Comparison of ENCODE assay signal across 27 mouse cellular contexts in genomic region chr15:77268415-77268814, GRCm38 (mm10). TPM values are rescaled to one million over a fixed set of nuclear protein-coding genes. Genes with fewer than 3 reads are reported as not detected.
DNase-seq lines count a peak whose midpoint lies in the region; ATAC-seq lines count a peak whose summit lies in the region.
"Had no signal": no experiment of that assay in that cellular context is flagged by ENCODE, and none has a peak within 500 bp of the region (broad histone marks: within the 10 kb centered on the region; RNA-seq: fewer than 3 reads in every experiment).

No protein-coding gene starts in this region.

- no peaks in the 10 kb centered on the region for H3K27me3 ChIP-seq in limb, embryonic 12.5 days
- no peaks in the 10 kb centered on the region for H3K27me3 ChIP-seq in limb, embryonic 10.5 days (ENCODE audit: low read depth, poor library complexity, severe bottlenecking)
- no peaks in the 10 kb centered on the region for H3K27me3 ChIP-seq in embryonic facial prominence, embryonic 14.5 days (replicated peaks; ENCODE audit: control insufficient read depth, insufficient read depth, low read length)
- H3K27me3 ChIP-seq: forebrain, embryonic 12.5 days; hindbrain, embryonic 13.5 days; liver, embryonic 12.5 days; midbrain, embryonic 12.5 days; neural tube, embryonic 13.5 days had no signal

- peak; percentile 56 for ATAC-seq in frontal cortex, adult (ENCODE audit: low TSS enrichment)
- no peak for ATAC-seq in limb, embryonic 12.5 days (ENCODE audit: insufficient number of reproducible peaks, insufficient read depth, low FRiP score, low TSS enrichment, low read depth)
- ATAC-seq in embryonic facial prominence, embryonic 14.5 days (ENCODE audit: low read depth): no peak
- ATAC-seq: activated CD4-positive, CD25-positive, alpha-beta regulatory T cell, adult 4 months; CD4-positive, CD25-positive, alpha-beta regulatory T cell, adult 4 months; liver, embryonic 12.5 days; liver, postnatal 0 days had no signal

- no peak overlapping the region for H3K4me2 ChIP-seq in limb, embryonic 12.5 days
- no peak overlapping the region for H3K4me2 ChIP-seq in embryonic facial prominence, embryonic 14.5 days (ENCODE audit: low read depth, low read length)
- H3K4me2 ChIP-seq: forebrain, embryonic 12.5 days; hindbrain, embryonic 13.5 days; liver, embryonic 12.5 days; midbrain, embryonic 12.5 days; neural tube, embryonic 13.5 days had no signal

- H3K9ac ChIP-seq in limb, embryonic 12.5 days (replicated peaks): no peak overlapping the region
- no peak overlapping the region for H3K9ac ChIP-seq in embryonic facial prominence, embryonic 14.5 days (ENCODE audit: low read depth, low read length)
- H3K9ac ChIP-seq: forebrain, embryonic 12.5 days; hindbrain, embryonic 13.5 days; liver, embryonic 12.5 days; liver, postnatal 0 days; midbrain, embryonic 12.5 days; neural tube, embryonic 13.5 days had no signal

- no peaks in the 10 kb centered on the region for H3K9me3 ChIP-seq in limb, embryonic 12.5 days
- no peaks in the 10 kb centered on the region for H3K9me3 ChIP-seq in limb, embryonic 10.5 days (replicated peaks)
- H3K9me3 ChIP-seq in embryonic facial prominence, embryonic 14.5 days (ENCODE audit: control insufficient read depth, low read length): no peaks in the 10 kb centered on the region
- H3K9me3 ChIP-seq: forebrain, embryonic 12.5 days; heart, embryonic 10.5 days; hindbrain, embryonic 13.5 days; liver, embryonic 12.5 days; midbrain, embryonic 12.5 days; neural tube, embryonic 13.5 days had no signal

- WGBS in limb, embryonic 12.5 days: 87% methylated on average over 3 of the region's 3 CpGs
- 87% methylated on average over 3 of the region's 3 CpGs for WGBS in limb, embryonic 10.5 days
- WGBS in embryonic facial prominence, embryonic 14.5 days: 54% methylated on average over 3 of the region's 3 CpGs

- H3K36me3 ChIP-seq in limb, embryonic 12.5 days: no peaks in the 10 kb centered on the region
- H3K36me3 ChIP-seq in limb, embryonic 10.5 days: no peaks in the 10 kb centered on the region
- no peaks in the 10 kb centered on the region for H3K36me3 ChIP-seq in embryonic facial prominence, embryonic 14.5 days (ENCODE audit: control insufficient read depth, insufficient read depth, low read length)
- H3K36me3 ChIP-seq: forebrain, embryonic 12.5 days; heart, embryonic 10.5 days; hindbrain, embryonic 13.5 days; liver, embryonic 12.5 days; midbrain, embryonic 12.5 days; neural tube, embryonic 13.5 days had no signal

- peaks cover 30% of the 10 kb centered on the region for H3K4me1 ChIP-seq in limb, embryonic 12.5 days (replicated peaks)
- H3K4me1 ChIP-seq in limb, embryonic 10.5 days: peaks cover 45% of the 10 kb centered on the region
- H3K4me1 ChIP-seq in embryonic facial prominence, embryonic 14.5 days (ENCODE audit: control insufficient read depth, insufficient read depth, low read length): peaks cover 26% of the 10 kb centered on the region

- no peak for DNase-seq in frontal cortex, postnatal 25 days (ENCODE audit: low spot score in 2 of 2)
- DNase-seq in limb, embryonic 10.5 days (ENCODE audit: low spot score): no peak
- DNase-seq in embryonic facial prominence, embryonic 14.5 days (ENCODE audit: low spot score): no peak
- no peak for DNase-seq in T-cell, adult 2 months (ENCODE audit: low spot score)
- DNase-seq in gastrocnemius, postnatal 25 days: no peak
- DNase-seq: adrenal gland, adult 2 months; adrenal gland, postnatal 36 days; cerebellum, adult 2 months; cerebellum, postnatal 14 days; gastrocnemius, postnatal 14 days; heart, postnatal 4 days; kidney, adult 11 months; kidney, postnatal 14 days; liver, postnatal 0 days; lung, postnatal 36 days; thymus, adult 2 months; thymus, postnatal 4 days had no signal

- H3K27ac ChIP-seq in limb, embryonic 12.5 days: peak overlapping the region; percentile 60; the same call in 1 of the 2 replicates
- H3K27ac ChIP-seq in limb, embryonic 10.5 days: no peak overlapping the region
- H3K27ac ChIP-seq in embryonic facial prominence, embryonic 14.5 days (replicated peaks; ENCODE audit: low read depth, low read length): peak overlapping the region; percentile 61
- H3K27ac ChIP-seq: forebrain, embryonic 12.5 days; heart, embryonic 10.5 days; hindbrain, embryonic 13.5 days; liver, embryonic 12.5 days; midbrain, embryonic 12.5 days; neural tube, embryonic 13.5 days had no signal

- H3K4me3 ChIP-seq in limb, embryonic 12.5 days (replicated peaks): no peak overlapping the region
- H3K4me3 ChIP-seq in limb, embryonic 10.5 days: no peak overlapping the region
- no peak overlapping the region for H3K4me3 ChIP-seq in embryonic facial prominence, embryonic 14.5 days (ENCODE audit: low read depth, low read length)
- H3K4me3 ChIP-seq: forebrain, embryonic 12.5 days; heart, embryonic 10.5 days; hindbrain, embryonic 13.5 days; liver, embryonic 12.5 days; midbrain, embryonic 12.5 days; neural tube, embryonic 13.5 days had no signal

RNA-seq across cellular contexts. Expression of gene Rbfox2, which starts 38.4 kb away (rescaled TPM):
- polyA plus RNA-seq in limb, embryonic 12.5 days (2016; fragmentation: Nextera tagmentation; extraction: Ambion mirVana): 78.4 and 79.3 TPM in 2 replicates
- 45.8 and 62.6 TPM in 2 replicates for polyA plus RNA-seq in limb, embryonic 10.5 days (2016; fragmentation: Nextera tagmentation; extraction: Ambion mirVana)
- 97.4 and 107 TPM in 2 replicates for polyA plus RNA-seq in embryonic facial prominence, embryonic 14.5 days (2014; fragmentation: Nextera tagmentation; extraction: Ambion mirVana)
- total RNA-seq in gastrocnemius, postnatal 25 days (2021): 10 to 100 TPM; 63.8 to 81.0 TPM
- polyA plus RNA-seq: CD4-positive, CD25-positive, alpha-beta regulatory T cell, adult 4 months had no signal
